In the genomic region with DNA sequence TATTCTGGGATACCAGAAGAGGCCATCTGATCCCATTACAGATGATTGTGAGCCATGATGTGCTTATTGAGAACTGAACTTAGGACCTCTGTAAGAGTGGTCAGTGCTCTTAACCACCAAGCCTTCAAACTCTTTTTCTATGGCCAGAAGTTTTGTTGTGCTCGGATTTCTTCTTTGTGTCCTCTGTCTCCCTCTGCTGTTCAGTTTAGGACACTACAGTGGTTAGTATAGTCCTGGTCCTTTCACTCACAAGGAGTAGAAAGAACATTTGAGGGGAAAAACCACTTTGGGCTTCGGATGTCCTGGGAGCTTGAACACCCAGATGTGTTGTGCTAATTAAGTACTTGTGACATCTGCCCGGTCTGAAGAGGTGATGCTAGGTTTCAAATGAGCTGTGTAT, we compare ENCODE assay signal across 9 mouse cellular contexts.
A peak's percentile ranks its signal among the peaks of the same experiment; 100 is the strongest.
DNase-seq lines count a peak whose midpoint lies in the region; ATAC-seq and TF ChIP-seq lines count a peak whose summit lies in the region.
"Had no signal": no experiment of that assay in that cellular context is flagged by ENCODE, and none has a peak within 500 bp of the region (broad histone marks: within the 10 kb centered on the region; RNA-seq: fewer than 3 reads in every experiment).

No protein-coding gene starts in this region.

- no peak overlapping the region for H3K4me2 ChIP-seq in liver, embryonic 14.5 days (ENCODE audit: low read depth)
- H3K4me2 ChIP-seq in liver, embryonic 12.5 days: no peak overlapping the region

- no peaks in the 10 kb centered on the region for H3K9me3 ChIP-seq in liver, embryonic 14.5 days (ENCODE audit: control insufficient read depth, low read length)
- peaks cover 9% of the 10 kb centered on the region for H3K9me3 ChIP-seq in liver, embryonic 12.5 days (replicated peaks)

- no peak overlapping the region for H3K9ac ChIP-seq in liver, embryonic 14.5 days (replicated peaks)
- H3K9ac ChIP-seq in liver, embryonic 12.5 days: no peak overlapping the region

- H3K27ac ChIP-seq in liver, embryonic 14.5 days: no peak overlapping the region
- no peak overlapping the region for H3K27ac ChIP-seq in liver, embryonic 12.5 days
- H3K27ac ChIP-seq in cerebellum, adult 2 months (ENCODE audit: insufficient read depth, low read length): no peak overlapping the region

- H3K36me3 ChIP-seq in liver, embryonic 14.5 days (replicated peaks; ENCODE audit: control insufficient read depth, insufficient read depth, low read depth): no peaks in the 10 kb centered on the region
- no peaks in the 10 kb centered on the region for H3K36me3 ChIP-seq in liver, embryonic 12.5 days

- peak; percentile 23; the same call in 1 of the 2 replicates for TF ChIP-seq CTCF in liver, embryonic 14.5 days (IDR thresholded peaks at IDR 0.05; ENCODE audit: low read depth)
- no peak for TF ChIP-seq CTCF in cerebellum, adult 2 months (IDR thresholded peaks at IDR 0.05; ENCODE audit: borderline replicate concordance, insufficient read depth, low read depth, low read length)

- no peak for ATAC-seq in liver, embryonic 14.5 days (ENCODE audit: insufficient read depth)
- ATAC-seq in liver, embryonic 12.5 days: no peak

- 47% methylated on average over 3 of the region's 3 CpGs for WGBS in liver, embryonic 14.5 days (ENCODE audit: insufficient replicate concordance)
- WGBS in liver, embryonic 12.5 days (ENCODE audit: insufficient replicate concordance): 37% methylated on average over 3 of the region's 3 CpGs
- WGBS in cerebellum, adult 2 months: 55% methylated on average over 3 of the region's 3 CpGs

- TF ChIP-seq EP300 in liver, embryonic 14.5 days (IDR thresholded peaks at IDR 0.05; ENCODE audit: low read depth): no peak

- H3K27me3 ChIP-seq in liver, embryonic 14.5 days (ENCODE audit: control insufficient read depth, insufficient read depth, low read length): no peaks in the 10 kb centered on the region
- no peaks in the 10 kb centered on the region for H3K27me3 ChIP-seq in liver, embryonic 12.5 days (replicated peaks)
- H3K27me3 ChIP-seq in cerebellum, adult 2 months (ENCODE audit: control insufficient read depth, insufficient read depth, low read length): no peaks in the 10 kb centered on the region

- H3K4me1 ChIP-seq in liver, embryonic 14.5 days (replicated peaks; ENCODE audit: control insufficient read depth in 2 of 2, insufficient read depth in 2 of 2, low read length in 1 of 2): no peaks in the 10 kb centered on the region
- H3K4me1 ChIP-seq in liver, embryonic 12.5 days: no peaks in the 10 kb centered on the region
- no peaks in the 10 kb centered on the region; the same call in 1 of the 2 replicates for H3K4me1 ChIP-seq in cerebellum, adult 2 months (ENCODE audit: control insufficient read depth, insufficient read depth, low read length)

- intact Hi-C loops in left cerebral cortex, postnatal 25 days (cut with DNase I): loop anchor here (2.0 to 5.0 kb wide), 4 partner anchors 538 to 784 kb away; no protein-coding TSS in a partner anchor

- no peak overlapping the region for H3K4me3 ChIP-seq in liver, embryonic 14.5 days (ENCODE audit: insufficient read depth in 1 of 2, low read depth in 2 of 2, low read length in 2 of 2)
- no peak overlapping the region for H3K4me3 ChIP-seq in liver, embryonic 12.5 days
- no peak overlapping the region for H3K4me3 ChIP-seq in cerebellum, adult 2 months (replicated peaks; ENCODE audit: insufficient read depth, low read depth, low read length)
- H3K4me3 ChIP-seq: erythroblast, embryonic 14.5 days had no signal

- DNase-seq in adrenal gland, postnatal 36 days: peak; percentile 2 to 3
- DNase-seq in adrenal gland, adult 8-10 months: no peak
- DNase-seq in liver, embryonic 14.5 days (ENCODE audit: low read depth in 3 of 3, low spot score in 3 of 3): no peak
- DNase-seq in embryo, embryonic 10.5 days (ENCODE audit: low spot score): peak; percentile 58
- DNase-seq in left cerebral cortex, postnatal 25 days (ENCODE audit: low spot score in 2 of 2): peak; percentile 59 to 80
- DNase-seq in cerebellum, adult 11-12 months: no peak
- DNase-seq in cerebellum, adult 2 months: no peak

- no peak for TF ChIP-seq POLR2A in cerebellum, adult 2 months (IDR thresholded peaks at IDR 0.05; ENCODE audit: borderline replicate concordance, insufficient read depth, low read length)

Comparison
In these comparisons a context has a peak if more than half of its experiments do, and no peak if none do; other contexts are left out.
1. DNase-seq: peak in adrenal gland, postnatal 36 days (2 of 2), embryo, embryonic 10.5 days (single experiment) and left cerebral cortex, postnatal 25 days (2 of 2); none in adrenal gland, adult 8-10 months (single experiment), liver, embryonic 14.5 days (0 of 3), cerebellum, adult 11-12 months (single experiment) and cerebellum, adult 2 months (0 of 2).